8 mouse cellular contexts compared by ENCODE assay signal in genomic region chr7:19290969-19291596, GRCm38 (mm10). TPM values are rescaled to one million over a fixed set of nuclear protein-coding genes. Genes with fewer than 3 reads are reported as not detected.
DNase-seq lines count a peak whose midpoint lies in the region; ATAC-seq and TF ChIP-seq lines count a peak whose summit lies in the region.

No protein-coding gene starts in this region.

- intact Hi-C loops in heart, postnatal 36 days (cut with DNase I): no loop called here

- H3K4me3 ChIP-seq in lung, adult 2 months (replicated peaks; ENCODE audit: extremely low read depth, low read depth, low read length): peak overlapping the region; percentile 68
- peak overlapping the region; percentile 50 for H3K4me3 ChIP-seq in forebrain, embryonic 10.5 days
- H3K4me3 ChIP-seq in liver, embryonic 13.5 days (replicated peaks): peak overlapping the region; percentile 62
- peak overlapping the region; percentile 20 for H3K4me3 ChIP-seq in olfactory bulb, adult 2 months (ENCODE audit: insufficient read depth, low read depth, low read length)

- no peaks in the 10 kb centered on the region; the same call in 1 of the 2 replicates for H3K27me3 ChIP-seq in forebrain, embryonic 10.5 days (ENCODE audit: poor library complexity, severe bottlenecking)
- peaks cover 16% of the 10 kb centered on the region for H3K27me3 ChIP-seq in liver, embryonic 13.5 days

- H3K36me3 ChIP-seq in forebrain, embryonic 10.5 days (replicated peaks): peaks cover 40% of the 10 kb centered on the region
- no peaks in the 10 kb centered on the region for H3K36me3 ChIP-seq in liver, embryonic 13.5 days

- DNase-seq in lung, adult 2 months: no peak
- no peak for DNase-seq in lung, postnatal 25 days (ENCODE audit: low spot score)
- DNase-seq in forebrain, embryonic 10.5 days (ENCODE audit: extremely low spot score, low spot score): no peak
- DNase-seq in heart, postnatal 36 days: peak; percentile 48 to 73
- no peak for DNase-seq in liver, embryonic 13.5 days
- no peak for DNase-seq in layer of hippocampus, adult 9-11 months
- no peak for DNase-seq in adrenal gland, postnatal 36 days

- H3K4me1 ChIP-seq in lung, adult 2 months (ENCODE audit: control insufficient read depth, insufficient read depth, low read length): no peaks in the 10 kb centered on the region; the same call in 1 of the 2 replicates
- H3K4me1 ChIP-seq in forebrain, embryonic 10.5 days: peaks cover 28% of the 10 kb centered on the region
- H3K4me1 ChIP-seq in liver, embryonic 13.5 days (replicated peaks): peaks cover 44% of the 10 kb centered on the region
- H3K4me1 ChIP-seq in olfactory bulb, adult 2 months (ENCODE audit: control insufficient read depth, insufficient read depth, low read length): peaks cover 16% of the 10 kb centered on the region

- peak overlapping the region; percentile 61 for H3K9ac ChIP-seq in liver, embryonic 13.5 days

- ATAC-seq in liver, embryonic 13.5 days (ENCODE audit: low read depth): peak; percentile 78

- H3K4me2 ChIP-seq in liver, embryonic 13.5 days: peak overlapping the region; percentile 88

- WGBS in lung, adult 2 months: 2% methylated on average over 20 of the region's 20 CpGs
- under 1% methylated on average over 20 of the region's 20 CpGs for whole genome bisulfite sequencing in forebrain, embryonic 10.5 days
- WGBS in liver, embryonic 13.5 days (ENCODE audit: insufficient replicate concordance): under 1% methylated on average over 20 of the region's 20 CpGs
- WGBS in olfactory bulb, adult 2 months: 9% methylated on average over 20 of the region's 20 CpGs

- TF ChIP-seq POLR2A in lung, adult 2 months (IDR thresholded peaks at IDR 0.05; ENCODE audit: borderline replicate concordance, extremely low read depth, low read depth, low read length): no peak
- no peak for TF ChIP-seq POLR2A in olfactory bulb, adult 2 months (IDR thresholded peaks at IDR 0.05; ENCODE audit: insufficient read depth, low read depth, low read length)

- no peak for TF ChIP-seq CTCF in lung, adult 2 months (IDR thresholded peaks at IDR 0.05; ENCODE audit: insufficient read depth, low read length)
- no peak for TF ChIP-seq CTCF in olfactory bulb, adult 2 months (IDR thresholded peaks at IDR 0.05; ENCODE audit: insufficient read depth, low read depth, low read length)

- no peaks in the 10 kb centered on the region for H3K9me3 ChIP-seq in forebrain, embryonic 10.5 days
- no peaks in the 10 kb centered on the region for H3K9me3 ChIP-seq in liver, embryonic 13.5 days (replicated peaks)

- peak overlapping the region; percentile 76 for H3K27ac ChIP-seq in forebrain, embryonic 10.5 days
- peak overlapping the region; percentile 75 for H3K27ac ChIP-seq in liver, embryonic 13.5 days
- H3K27ac ChIP-seq in olfactory bulb, adult 2 months (ENCODE audit: insufficient read depth, low read depth, low read length): 0 out of 2 replicates have a peak overlapping the region, but pooled peaks have one; percentile 4

RNA-seq across cellular contexts. Expression of gene Rtn2, which starts 8.7 kb away (rescaled TPM):
- 56.3 and 76.2 TPM in 2 replicates for polyA plus RNA-seq in lung, adult 2 months (2012; rRNA removed)
- 32.1 and 33.1 TPM in 2 replicates for polyA plus RNA-seq in forebrain, embryonic 10.5 days (2016; fragmentation: Nextera tagmentation; extraction: Ambion mirVana)
- 100 to 1,000 TPM; 137 to 148 TPM for total RNA-seq in heart, postnatal 36 days (2021)
- 4.0 and 4.1 TPM in 2 replicates for polyA plus RNA-seq in liver, embryonic 13.5 days (2015; fragmentation: Nextera tagmentation; extraction: Ambion mirVana)
- not detected in 2 replicates for polyA plus RNA-seq in olfactory bulb, adult 2 months (2012; ENCODE audit: insufficient read depth, insufficient read length, low replicate concordance, missing spikeins)
- total RNA-seq in adrenal gland, postnatal 36 days (2021): 1 to 10 TPM; 4.6 to 5.1 TPM

RNA-seq across cellular contexts. Expression of gene Ppm1n, which starts 11.2 kb away (rescaled TPM):
- polyA plus RNA-seq in lung, adult 2 months (2012; rRNA removed): 0.23 and 0.36 TPM in 2 replicates
- polyA plus RNA-seq in forebrain, embryonic 10.5 days (2016; fragmentation: Nextera tagmentation; extraction: Ambion mirVana): 0.41 and 0.51 TPM in 2 replicates
- not detected for total RNA-seq in heart, postnatal 36 days (2021)
- not detected in 2 replicates for polyA plus RNA-seq in liver, embryonic 13.5 days (2015; fragmentation: Nextera tagmentation; extraction: Ambion mirVana)
- not detected in 2 replicates for polyA plus RNA-seq in olfactory bulb, adult 2 months (2012; ENCODE audit: insufficient read depth, insufficient read length, low replicate concordance, missing spikeins)
- total RNA-seq in adrenal gland, postnatal 36 days (2021): not detected

RNA-seq across cellular contexts. Expression of gene Fosb, which starts 18.8 kb away (rescaled TPM):
- 4.0 and 4.6 TPM in 2 replicates for polyA plus RNA-seq in lung, adult 2 months (2012; rRNA removed)
- polyA plus RNA-seq in forebrain, embryonic 10.5 days (2016; fragmentation: Nextera tagmentation; extraction: Ambion mirVana): 0.10 TPM in 1 of 2 replicates, not detected in the other
- under 1 TPM; 0.14 to 0.86 TPM for total RNA-seq in heart, postnatal 36 days (2021)
- polyA plus RNA-seq in liver, embryonic 13.5 days (2015; fragmentation: Nextera tagmentation; extraction: Ambion mirVana): 0.03 TPM in 1 of 2 replicates, not detected in the other
- not detected in 2 replicates for polyA plus RNA-seq in olfactory bulb, adult 2 months (2012; ENCODE audit: insufficient read depth, insufficient read length, low replicate concordance, missing spikeins)
- 10 to 100 TPM; 11.2 to 23.6 TPM for total RNA-seq in adrenal gland, postnatal 36 days (2021)

RNA-seq across cellular contexts. Expression of gene Vasp, which starts 19.5 kb away (rescaled TPM):
- polyA plus RNA-seq in lung, adult 2 months (2012; rRNA removed): 194 TPM in 2 replicates
- polyA plus RNA-seq in forebrain, embryonic 10.5 days (2016; fragmentation: Nextera tagmentation; extraction: Ambion mirVana): 47.4 and 56.9 TPM in 2 replicates
- total RNA-seq in heart, postnatal 36 days (2021): 10 to 100 TPM; 32.6 to 36.1 TPM
- polyA plus RNA-seq in liver, embryonic 13.5 days (2015; fragmentation: Nextera tagmentation; extraction: Ambion mirVana): 45.6 and 46.7 TPM in 2 replicates
- polyA plus RNA-seq in olfactory bulb, adult 2 months (2012; ENCODE audit: insufficient read depth, insufficient read length, low replicate concordance, missing spikeins): not detected in 2 replicates
- total RNA-seq in adrenal gland, postnatal 36 days (2021): 10 to 100 TPM; 45.4 to 55.0 TPM

RNA-seq across cellular contexts. Expression of gene Ercc1, which starts 53.5 kb away (rescaled TPM):
- 38.7 and 46.6 TPM in 2 replicates for polyA plus RNA-seq in lung, adult 2 months (2012; rRNA removed)
- polyA plus RNA-seq in forebrain, embryonic 10.5 days (2016; fragmentation: Nextera tagmentation; extraction: Ambion mirVana): 95.3 and 96.1 TPM in 2 replicates
- total RNA-seq in heart, postnatal 36 days (2021): 10 to 100 TPM; 43.4 to 48.0 TPM
- 19.1 and 21.0 TPM in 2 replicates for polyA plus RNA-seq in liver, embryonic 13.5 days (2015; fragmentation: Nextera tagmentation; extraction: Ambion mirVana)
- not detected in 2 replicates for polyA plus RNA-seq in olfactory bulb, adult 2 months (2012; ENCODE audit: insufficient read depth, insufficient read length, low replicate concordance, missing spikeins)
- 10 to 100 TPM; 33.0 to 38.8 TPM for total RNA-seq in adrenal gland, postnatal 36 days (2021)

Comparison
In these comparisons a context has a peak if more than half of its experiments do, and no peak if none do; other contexts are left out.
1. DNase-seq: peak in heart, postnatal 36 days (2 of 2); none in lung, adult 2 months (single experiment), lung, postnatal 25 days (single experiment), forebrain, embryonic 10.5 days (single experiment), liver, embryonic 13.5 days (single experiment), layer of hippocampus, adult 9-11 months (single experiment) and adrenal gland, postnatal 36 days (0 of 2).
2. H3K27ac ChIP-seq: peak in every context shown above with its lines; median percentile 76 in forebrain, embryonic 10.5 days; 75 in liver, embryonic 13.5 days; 4 in olfactory bulb, adult 2 months.
3. Peak in every context shown above with its lines, with median percentiles within 50 percentile points of each other: H3K4me3 ChIP-seq.